Mouse (Mus musculus): ENCODE results near the gene Rmnd5b.

Rmnd5b gene

GRCm38 (mm10) chr11:51590002-51590401 is 45.7 kb downstream of the Rmnd5b start:
- DNase-seq, result no peak

- no peak for DNase-seq
Observed at GRCm38 (mm10) chr11:51588833-51589232, 46.9 kb downstream of the Rmnd5b start.

- DNase-seq, result no peak
Observed at GRCm38 (mm10) chr11:51587059-51587458, 48.6 kb downstream of the Rmnd5b start.

- no peak for DNase-seq
Observed at GRCm38 (mm10) chr11:51586411-51586810, 49.3 kb downstream of the Rmnd5b start.

GRCm38 (mm10) chr11:51585608-51586252 is 50.0 kb downstream of the Rmnd5b start:
- DNase-seq, result peak in 1 of 2 experiments; percentile 66

GRCm38 (mm10) chr11:51584431-51585248 is 51.1 kb downstream of the Rmnd5b start, which contains the start of gene Phykpl:
Gene Phykpl, plus strand, starts transcription at chr11:51584757.
- peak; percentile 97 to 98 for DNase-seq

- no peak for DNase-seq
Observed at GRCm38 (mm10) chr11:51584057-51584430, 51.7 kb downstream of the Rmnd5b start.

- DNase-seq, result peak; percentile 86 to 91
Observed at GRCm38 (mm10) chr11:51582713-51583112, 53.0 kb downstream of the Rmnd5b start.

GRCm38 (mm10) chr11:51579024-51579423 is 56.7 kb downstream of the Rmnd5b start:
- no peak for DNase-seq

GRCm38 (mm10) chr11:51577587-51577986 is 58.1 kb downstream of the Rmnd5b start:
- DNase-seq, result no peak

GRCm38 (mm10) chr11:51576454-51576853 is 59.2 kb downstream of the Rmnd5b start:
- no peak for DNase-seq
